Mouse (Mus musculus): ENCODE measurements around the gene Ube2o.

The Ube2o gene

DNA sequence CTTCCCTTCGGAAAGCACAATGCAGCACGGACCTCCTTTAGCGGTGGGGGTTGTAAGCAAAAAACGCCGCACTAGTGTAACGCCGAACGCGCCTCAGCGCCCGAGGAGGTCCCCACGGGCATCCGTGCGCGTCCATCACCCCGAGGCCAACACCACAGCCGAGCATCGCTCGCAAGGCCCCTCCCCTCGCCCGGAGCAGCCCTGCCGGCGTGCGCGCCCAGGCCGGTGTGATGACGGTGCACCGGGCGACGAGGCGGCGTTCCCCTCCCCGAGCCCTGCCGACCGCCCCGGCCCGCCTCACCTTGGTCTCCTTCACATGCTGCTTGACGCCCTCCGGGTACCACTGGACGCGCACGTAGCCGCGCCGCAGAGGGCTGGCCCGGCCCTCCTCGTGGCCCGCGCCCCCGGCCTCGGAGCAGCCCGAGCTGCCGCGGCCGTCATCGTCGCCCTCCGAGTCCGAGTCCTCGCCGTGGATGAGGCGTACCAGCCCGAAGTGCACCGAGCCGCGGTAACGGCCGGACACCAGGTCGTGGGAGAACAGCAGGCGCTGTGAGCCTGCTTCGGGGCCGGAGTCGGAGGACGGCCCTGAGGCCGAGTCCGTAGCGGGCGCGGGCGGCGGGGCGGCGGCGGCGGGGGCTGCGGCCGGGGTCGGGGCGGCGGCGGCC is 404 bp downstream of the Ube2o start:
- DNase-seq (ENCODE audit: low read depth) = no peak

DNA sequence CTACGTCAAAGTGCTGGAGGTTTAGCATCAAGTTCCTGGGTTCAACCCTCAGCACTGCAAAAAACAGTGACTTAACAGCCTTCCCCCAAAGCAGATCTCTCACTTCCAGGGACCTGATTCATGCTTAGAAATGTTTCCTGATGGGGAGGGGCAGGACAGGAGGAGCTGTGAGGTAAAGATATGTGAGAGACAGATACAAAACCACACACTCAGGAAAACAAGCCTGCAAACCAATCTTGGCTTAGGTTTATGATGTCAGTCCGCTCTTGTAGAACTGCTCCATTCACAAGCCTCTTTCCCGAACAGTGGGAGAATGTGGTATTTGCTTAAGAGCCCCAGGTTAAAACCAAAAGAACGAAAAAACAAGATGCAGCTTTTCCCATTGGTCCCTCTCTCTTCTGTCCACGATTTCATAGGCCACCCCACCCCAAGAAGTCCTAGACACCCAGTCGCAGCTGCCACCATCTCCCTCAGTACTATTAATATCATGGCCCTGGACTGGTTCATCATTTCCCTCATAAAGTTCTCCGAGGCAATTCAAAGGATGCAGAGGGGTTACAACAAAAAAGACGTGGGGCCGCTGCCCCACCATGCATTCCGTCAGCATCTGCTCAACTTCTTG is 1.1 kb downstream of the Ube2o start:
- DNase-seq (ENCODE audit: low read depth) = peak; percentile 66

DNA sequence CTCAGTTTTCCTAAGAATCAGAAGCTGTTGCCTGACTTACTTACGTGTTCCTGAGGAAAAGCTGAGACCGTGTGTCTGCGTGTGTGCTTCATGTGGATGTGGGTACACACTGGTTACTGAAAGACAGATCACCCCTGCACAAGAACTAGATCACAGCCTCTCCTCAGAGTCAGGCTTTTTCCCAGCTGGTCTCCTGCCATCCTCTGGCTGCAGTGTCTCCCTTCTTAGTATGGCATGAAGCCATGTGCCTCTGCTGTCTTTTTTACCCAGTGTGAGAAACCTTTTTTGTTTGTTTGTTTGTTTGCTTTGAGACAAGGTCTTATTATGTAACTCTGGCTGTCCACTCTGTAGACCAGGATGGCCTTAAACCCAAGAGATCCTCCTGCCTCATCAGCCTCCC is 2.0 kb downstream of the Ube2o start:
- no peak for DNase-seq (ENCODE audit: low read depth)

DNA sequence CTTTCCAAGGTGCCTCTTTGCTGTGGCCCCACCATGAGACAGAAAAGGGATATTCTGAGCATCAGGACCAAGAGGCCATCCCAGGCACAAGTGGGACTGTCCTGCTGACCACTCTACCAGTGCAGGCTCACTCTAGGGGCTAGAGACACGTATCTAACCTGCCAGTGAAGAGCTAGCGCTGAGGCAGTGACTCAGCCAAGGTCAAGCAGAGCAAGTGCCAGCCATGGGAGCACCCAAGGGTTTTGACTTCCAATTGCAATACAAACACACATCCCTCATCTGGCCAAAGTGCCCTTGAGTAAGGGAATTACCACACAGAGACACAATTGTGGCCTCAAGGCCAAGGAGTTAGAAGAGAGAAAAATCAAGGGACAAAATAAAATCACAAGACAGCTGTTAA is 5.9 kb downstream of the Ube2o start:
- no peak for DNase-seq (ENCODE audit: low read depth)

DNA sequence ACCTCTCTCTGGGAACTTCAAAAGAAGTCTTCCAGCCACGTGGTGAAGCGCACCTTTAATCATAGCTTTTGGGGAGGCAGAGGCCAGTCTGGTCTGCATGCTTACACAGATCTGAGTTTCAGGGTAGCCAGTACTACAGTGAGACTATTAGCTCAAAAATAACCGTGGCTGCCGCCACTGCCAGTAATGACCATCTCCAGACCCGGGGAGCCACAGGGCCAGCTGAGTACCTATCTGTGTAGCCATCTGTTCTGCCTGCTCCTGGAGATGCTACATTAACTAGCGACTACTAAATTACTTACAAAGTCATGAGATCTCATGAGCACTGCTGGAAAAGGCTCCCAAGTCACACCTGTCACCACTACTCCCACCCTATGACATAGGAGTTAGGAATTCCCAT is 6.3 kb downstream of the Ube2o start:
- no peak for DNase-seq (ENCODE audit: low read depth)

DNA sequence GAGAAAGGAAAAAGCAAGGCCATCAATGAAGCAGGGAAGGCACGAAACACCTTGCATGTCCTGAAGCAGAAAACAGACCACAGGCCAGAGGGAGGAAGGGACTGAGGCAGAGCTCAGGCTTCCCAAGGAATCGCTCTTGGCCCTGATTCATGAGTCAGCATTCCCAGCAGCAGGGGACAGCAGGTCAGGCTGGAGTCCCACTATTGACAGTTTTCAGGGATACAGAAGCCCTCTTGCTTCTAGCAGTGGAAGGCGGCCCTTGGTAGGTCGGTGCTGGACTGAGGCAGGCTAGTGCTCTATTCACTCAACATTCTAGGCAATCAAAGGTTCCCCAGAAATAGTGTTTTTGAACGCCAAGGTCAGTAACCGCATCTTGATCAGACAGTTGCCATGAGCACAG is 6.8 kb downstream of the Ube2o start:
- no peak for DNase-seq (ENCODE audit: low read depth)

DNA sequence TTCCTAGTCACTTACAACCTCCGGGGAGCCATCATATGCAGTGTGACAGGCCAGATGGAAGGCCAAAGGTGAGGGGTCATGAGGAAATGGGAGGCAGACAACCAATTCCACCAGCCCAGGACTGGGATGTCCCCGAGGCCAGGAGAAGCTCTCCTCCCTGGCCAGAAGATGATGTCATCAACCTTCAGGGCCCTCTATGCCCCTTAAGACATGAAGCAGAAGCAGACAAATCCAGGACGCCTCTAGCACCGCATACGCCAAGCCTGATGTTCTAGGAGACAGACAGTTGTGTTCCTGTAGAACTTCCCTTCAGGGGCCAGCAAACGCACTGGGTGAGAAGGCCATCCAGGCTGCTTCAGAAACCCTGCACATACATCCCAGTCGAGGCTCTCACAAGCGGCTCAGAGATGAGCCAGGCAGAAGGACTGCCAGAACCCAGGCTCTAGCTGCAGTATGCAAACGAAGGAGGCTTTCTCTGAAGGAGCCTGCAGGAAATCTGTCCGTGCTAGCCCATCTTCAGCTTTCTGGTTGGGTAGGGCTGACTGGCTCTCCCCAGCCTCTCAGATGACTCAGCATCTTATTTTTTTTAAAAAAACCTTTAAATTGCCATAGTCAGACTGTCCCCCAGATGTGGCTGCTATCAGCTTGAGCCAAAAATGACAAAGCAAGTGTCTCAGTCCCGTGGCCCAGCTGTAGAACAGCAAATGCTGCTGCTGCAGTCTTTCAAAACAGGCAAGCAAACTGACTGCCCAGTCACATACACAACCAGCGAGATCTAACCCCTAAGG is 8.3 kb downstream of the Ube2o start:
- DNase-seq (ENCODE audit: low read depth) = peak; percentile 64

DNA sequence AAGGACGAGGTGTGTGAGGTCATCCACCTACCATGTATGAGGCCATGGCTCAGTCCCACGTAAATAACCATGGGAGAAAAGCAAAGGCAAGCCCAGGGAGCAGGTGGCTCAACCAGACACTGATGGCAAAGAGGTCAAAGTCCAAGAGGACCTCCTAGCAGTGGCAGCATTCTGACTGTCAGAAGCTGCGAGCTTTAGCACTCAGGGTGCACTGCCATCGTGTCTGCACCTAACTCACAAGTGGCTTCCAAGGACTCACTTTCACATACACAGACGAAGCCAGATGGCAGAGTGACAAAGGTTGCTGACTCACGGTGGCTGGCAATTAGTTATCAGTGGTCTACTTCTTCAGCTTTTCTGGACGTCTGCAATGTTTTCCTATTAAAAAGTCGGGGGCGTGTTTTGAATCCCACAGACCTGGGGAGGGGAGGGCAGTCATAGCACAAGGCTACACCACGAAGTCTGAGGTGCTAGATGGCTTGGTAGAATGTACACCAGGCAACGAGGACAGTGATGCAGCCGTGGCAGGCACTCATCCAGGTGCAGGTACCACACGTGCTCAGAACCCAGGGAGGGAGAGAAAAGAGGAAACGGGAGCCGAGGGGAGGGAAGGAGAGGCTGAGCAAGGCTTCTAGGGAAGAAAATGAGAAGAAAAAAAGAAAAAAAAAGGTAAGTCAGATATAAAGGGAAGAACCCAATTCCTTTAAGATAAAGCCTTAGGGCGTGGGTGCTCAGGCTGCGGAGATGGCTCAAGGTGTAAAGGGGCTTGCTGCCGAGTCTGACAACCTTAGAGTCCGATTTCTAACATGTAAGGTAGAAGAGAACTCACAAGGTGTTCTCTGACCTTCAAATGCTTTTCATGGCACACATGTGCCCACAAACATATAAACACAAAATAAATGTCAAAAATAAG is 9.2 kb downstream of the Ube2o start:
- peak; percentile 70 for DNase-seq (ENCODE audit: low read depth)

DNA sequence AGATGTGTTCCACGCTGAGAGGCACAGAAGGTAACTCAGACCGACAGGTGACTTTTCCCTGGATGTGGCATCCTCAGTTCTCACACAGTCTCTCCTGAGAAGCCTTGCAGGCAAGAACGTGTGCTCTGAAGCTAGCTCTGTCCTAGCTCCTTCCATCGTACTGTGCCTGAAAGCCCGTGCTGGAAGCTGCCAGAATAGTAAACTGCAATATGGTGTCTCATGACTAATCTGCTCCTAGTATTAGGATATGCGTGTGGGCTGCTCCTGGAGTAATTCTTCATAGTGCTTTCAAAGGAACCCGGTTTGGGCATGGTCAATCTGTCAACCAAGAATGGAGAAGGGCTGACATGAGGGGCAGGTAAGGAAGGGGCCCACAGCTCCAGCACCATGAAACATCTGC is 10.4 kb downstream of the Ube2o start:
- DNase-seq (ENCODE audit: low read depth) = no peak

DNA sequence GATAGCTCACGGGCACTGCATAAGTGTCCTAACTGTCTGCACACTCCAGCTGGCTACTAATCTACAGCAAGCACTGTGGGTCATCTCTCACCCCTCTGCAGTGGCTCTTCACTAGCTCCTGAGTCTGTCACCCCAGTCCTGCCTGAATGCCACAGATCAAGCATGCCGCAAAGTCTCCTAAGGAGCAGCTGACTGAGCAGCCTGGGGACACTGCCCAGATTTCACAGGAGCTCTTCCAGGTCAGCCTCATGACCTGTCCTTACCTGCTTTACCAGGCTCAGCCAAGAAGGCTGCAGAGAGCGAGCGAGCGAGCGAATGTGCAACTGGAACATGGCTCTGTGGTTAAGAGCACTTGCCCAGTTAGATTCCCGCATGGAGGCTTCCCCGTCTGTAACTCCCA is 13.7 kb downstream of the Ube2o start:
- no peak for DNase-seq (ENCODE audit: low read depth)

DNA sequence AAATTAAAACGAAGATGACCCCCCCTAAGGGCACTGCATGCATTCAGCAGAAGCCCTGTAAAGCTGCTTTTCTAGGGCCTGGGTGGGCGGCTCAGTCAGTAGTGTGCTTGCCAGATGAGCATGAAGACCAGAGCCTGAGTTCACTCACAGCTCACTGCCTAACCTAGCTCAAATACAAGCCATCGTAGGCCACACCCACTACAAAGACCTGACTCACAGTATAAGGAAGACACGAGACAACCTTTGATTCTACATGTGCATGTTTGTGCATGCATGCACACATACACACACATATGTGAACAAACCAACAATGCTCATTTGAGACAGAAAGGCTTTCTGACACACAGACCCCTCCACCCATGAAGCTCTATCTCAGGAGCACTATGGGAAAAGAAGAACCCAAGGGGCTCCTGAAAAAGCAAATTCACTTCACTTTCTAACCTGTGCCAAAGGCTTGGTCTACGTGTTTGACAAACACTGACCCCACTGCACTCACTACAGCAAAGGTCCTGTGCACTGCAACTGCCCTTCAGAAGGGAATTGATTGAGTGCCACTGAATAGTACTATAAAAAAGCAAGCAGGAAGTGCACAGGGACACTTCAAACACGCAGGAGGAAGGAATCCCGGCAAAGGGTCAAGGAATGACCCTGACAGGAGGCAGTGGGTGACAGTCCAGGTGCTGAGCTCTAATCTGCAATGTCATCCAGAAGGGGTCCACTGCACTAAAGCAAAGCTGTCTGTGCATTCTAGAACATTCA is 15.8 kb downstream of the Ube2o start:
- no peak for DNase-seq (ENCODE audit: low read depth)

DNA sequence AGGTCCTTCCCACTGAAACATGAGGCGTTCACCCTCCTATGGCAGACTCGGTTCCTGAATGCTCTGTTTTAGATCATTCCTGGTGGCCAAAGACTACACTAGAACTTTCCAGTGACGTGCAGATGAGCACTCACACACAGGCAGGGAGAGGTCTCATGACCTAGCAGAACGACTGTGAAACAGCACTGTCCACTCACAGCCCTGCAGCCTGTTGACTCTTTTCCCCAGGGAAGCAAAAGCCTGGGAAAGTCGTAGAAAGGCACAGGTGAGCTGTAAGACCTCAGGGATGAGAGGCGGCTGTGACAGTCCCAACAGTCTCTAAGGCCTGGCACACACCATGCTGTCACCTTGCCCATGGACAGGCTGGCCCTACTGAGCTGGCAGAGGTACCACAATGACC is 24.9 kb downstream of the Ube2o start:
- DNase-seq (ENCODE audit: low read depth) = no peak

DNA sequence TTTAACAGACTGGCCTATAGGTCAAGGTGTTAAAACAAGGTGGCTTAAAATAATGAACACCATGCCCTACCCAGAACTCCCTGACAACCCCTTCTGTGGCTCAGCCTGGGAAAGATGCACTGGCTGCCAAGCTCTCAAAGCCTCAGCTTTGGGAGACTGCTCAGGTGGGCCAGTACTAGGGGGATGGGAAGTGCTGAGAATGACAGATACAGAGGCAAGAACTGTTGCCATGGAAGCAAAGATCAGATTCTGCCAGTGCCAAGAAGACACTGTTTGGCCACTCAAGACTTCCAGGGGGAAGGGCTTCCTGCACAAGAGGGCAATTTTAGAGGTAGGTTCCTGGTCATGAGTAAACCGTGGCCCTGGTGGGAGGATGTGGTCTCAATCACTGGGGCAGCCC is 25.7 kb downstream of the Ube2o start:
- DNase-seq (ENCODE audit: low read depth) = no peak

DNA sequence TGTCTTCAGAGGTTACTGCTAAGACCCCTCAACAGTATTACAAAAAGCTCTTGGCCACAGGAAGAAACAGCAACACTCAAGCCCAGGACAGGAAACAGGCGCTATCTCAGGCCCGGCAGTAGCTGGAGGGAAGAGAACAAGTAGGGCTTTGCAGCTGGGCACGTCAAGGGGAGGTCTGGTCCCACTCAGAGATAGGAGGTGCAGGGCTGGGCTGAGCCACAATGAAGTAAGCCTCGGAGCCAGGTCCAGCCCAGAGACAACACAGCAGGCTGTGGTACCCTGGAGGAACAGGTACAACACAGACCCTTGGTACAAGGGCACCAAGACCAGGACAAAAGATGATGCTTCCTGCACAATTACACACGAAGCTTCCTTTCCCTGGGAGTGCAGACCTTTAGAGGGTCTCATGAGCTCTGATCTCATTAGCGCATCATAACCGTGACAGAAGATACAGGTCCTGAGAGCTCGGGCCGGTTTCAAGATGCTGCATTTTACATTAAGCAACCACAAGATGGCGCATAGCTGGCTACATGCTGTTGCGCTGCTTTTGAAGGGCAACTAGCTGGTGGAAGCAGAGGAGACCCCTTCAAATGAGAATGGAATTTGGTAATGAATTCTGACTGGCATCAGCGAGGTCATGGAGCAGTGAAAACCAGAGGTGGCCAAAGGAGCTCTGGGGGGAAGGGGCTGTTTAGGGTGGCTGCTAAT is 26.9 kb downstream of the Ube2o start:
- DNase-seq (ENCODE audit: low read depth) = no peak

DNA sequence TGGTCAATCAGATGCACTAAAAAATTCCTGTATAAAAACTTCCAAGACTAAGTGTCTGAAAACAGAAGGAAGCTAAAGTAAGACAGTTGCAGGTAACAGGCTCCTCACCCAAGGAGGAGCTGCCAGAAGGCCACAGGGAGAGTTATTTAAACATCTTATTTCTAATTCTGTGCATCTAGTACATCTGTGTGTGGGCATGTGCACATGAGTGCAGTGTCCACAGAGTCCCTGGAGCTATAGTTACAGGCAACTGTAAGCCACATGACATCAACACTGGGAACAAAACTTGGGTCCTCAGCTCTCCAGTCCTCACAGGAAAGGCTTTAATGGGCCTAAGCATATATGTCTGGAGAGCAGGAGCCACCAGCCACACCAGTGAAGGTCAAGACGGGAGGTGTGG is 29.1 kb downstream of the Ube2o start:
- no peak for DNase-seq (ENCODE audit: low read depth)

DNA sequence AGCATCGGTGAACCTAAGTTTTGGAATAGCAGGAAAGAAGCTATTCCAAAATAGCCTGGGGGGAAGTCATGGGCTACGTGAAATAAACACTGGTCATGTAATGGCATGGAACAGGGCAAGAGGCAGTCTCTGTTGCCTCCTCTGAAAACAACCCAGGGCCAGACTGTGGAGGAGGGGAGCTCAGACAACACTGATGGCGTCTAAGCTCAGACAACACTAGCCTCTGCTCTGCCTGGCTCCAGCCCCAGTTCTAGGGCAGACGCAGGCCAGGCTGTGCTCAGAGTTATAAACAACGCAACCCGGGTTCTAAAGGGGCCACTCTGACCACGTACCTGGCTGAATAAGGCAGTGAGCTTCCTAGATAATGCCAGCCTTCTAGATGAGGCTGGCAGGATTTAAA is 30.5 kb downstream of the Ube2o start:
- no peak for DNase-seq (ENCODE audit: low read depth)

DNA sequence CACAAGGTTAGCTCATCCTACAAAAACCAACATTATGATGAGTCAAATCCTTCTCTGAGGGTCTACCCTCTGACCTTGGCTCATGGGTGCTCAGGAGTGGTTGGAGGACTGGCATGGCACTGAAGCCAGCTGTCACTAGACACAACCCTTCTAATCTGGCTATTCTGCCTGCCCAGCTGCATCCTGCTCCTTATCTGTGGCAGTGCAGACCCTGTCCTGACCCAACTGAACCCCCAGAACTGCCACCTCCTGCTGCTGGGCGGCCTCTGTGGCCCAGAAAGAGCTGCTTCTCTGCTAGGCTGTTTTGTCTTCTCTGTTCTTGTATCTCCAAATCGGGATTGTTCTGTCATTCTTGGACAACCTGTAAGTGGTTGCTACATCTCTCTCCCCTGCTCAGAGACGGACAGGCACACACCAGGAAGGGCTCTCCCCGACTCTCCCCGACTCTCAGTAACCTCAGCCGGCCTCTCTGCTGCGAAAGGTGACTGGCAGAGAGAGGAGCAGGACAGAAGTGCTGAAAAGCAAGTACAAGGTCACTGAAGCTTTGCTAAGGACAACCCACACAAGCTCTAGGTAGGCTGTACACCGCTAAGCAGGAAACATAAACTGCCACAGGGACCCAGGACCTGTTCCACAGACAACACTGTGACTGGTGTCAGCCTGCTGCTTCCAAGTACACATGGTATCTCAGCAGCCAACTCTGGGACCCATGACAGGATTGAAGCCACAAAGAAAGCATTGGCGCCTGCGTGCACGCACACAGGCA is 31.8 kb downstream of the Ube2o start:
- peak; percentile 53 for DNase-seq (ENCODE audit: low read depth)

DNA sequence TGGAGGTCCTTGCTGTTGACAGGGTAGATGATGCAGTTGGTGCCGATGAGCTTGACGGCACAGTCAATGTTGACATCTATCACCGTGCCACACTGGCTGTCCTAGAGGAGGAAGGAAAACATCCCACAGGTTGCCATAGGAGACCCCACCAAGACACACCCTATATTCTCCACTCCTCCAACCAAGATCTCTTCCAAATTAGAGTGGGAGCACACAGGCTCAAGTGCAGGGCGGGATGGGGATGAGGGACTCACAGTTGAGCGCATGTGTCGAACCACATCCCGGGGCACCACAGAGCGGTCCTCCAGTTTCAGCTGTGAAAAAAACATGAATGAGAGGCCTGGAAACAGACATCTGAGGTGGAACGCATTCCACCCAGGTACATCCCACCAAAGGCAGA is 32.5 kb downstream of the Ube2o start:
- DNase-seq (ENCODE audit: low read depth) = no peak

DNA sequence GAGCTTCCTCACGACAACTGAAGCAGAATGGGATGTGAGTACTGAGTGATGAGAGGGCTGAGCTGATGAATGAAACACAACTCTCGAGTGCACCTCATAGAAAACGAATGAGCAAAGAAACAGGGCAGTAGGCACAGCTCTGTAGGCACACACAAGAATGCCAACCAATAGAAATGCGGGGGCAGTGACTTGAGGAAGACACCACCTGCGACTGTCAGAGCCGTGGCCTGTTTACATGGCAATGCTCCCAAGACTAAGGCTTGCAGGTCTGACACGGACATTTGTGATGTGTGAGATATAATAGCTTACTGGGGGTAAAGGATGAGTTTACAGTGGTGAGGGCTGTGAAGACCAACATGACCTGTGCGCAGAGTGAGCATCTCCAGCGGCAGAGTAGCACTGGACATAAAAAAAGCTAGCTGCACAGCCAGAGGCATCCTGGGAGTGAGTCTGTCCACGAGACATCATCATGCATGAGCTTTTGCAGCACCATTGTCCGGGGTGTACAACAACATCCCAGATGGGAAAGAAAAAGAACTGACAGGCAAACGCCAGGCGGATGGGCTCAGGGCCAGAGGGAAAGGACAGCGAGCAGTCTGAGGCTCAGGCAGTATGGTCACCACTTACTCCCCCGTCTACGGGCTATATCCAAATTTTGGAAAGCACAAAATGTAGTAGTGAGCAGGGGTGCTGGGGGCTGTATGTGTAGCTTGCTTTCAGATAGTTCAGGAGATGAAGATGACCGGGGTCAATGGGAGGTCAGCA is 33.8 kb downstream of the Ube2o start:
- DNase-seq (ENCODE audit: low read depth) = no peak
